Mouse (Mus musculus): ENCODE measurements at regions not wholly inside any gene's neighbourhood (a gene's known extent, or its start where the extent isn't known, plus 50 kb on each side); places are given as distances from the start of the nearest gene placed in this dataset.

DNA sequence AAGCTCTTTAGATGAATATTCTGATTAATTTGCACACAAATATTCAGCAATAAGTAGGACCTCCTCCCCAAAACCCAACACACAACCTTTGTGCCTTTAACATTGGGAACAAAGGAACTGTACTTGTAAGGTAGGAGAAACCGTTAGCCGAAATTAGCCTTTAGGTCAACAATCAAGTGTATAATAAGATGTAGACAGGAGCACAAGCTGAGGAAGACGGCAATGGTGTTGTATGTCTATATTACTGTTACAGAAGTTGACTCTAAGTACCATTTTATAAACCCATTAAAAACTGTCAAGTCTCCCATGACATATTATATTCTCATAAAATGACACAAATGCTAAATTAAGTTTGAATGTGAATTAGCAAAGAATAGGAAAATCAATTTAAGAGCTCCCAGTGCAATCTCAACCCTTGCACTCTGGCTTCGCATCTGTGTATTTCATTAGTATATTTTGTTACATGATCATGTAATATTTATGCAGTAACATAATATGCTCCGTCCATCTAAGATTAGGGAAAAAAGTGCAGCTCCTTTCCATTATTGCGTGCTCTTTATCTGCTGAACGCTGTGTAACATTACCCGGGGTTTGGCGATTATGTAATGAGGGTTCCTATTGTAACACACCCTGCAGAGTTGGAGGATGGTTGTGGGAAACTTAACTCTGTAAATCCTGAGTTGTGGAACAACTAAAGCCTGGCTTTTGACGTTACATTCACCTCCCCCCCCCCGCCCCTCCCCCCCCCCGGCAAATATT lies 510.3 kb upstream of the Cited2 start:
- DNase-seq: no peak

DNA sequence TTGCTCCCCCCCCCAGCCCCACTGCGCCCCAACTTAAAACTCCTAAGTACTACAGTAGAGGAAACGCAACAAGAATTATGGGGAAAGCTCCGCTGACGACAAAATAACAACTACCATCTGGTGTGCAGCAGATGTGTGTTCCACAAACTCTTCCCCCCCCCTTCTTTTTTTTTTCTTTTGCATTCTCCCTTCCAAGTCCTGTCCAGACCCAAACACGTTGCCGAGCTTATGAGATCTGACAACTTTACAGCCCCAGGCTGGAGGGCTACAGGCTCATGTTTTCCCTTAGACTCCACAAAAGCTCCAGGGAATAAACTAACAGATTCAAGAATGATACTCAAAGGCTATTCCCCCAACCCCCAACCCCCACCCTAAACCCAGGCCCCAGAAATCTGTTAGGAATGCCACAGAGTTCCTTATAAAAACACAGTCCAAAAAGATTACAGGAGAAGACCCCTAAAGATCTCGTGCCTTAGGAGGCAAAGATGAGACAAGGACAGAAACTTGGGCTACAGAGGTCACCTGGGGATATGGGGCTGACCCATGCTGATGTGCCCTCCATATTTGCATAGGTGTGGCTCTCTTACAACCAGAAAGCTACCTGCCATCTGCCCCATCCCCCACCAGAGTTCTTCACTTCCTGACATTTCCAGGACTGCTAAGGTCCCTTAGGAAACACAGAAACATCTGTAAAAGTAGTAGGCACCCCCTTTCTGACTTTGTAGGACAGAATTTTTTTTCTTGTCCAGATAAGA lies 509.5 kb upstream of the Cited2 start:
- no peak for DNase-seq

GRCm38 (mm10) chr10:17214065-17214440 lies 509.0 kb upstream of the Cited2 start:
- DNase-seq: no peak

- DNase-seq: no peak
Observed at GRCm38 (mm10) chr10:17215029-17215428, 508.0 kb upstream of the Cited2 start.

DNA sequence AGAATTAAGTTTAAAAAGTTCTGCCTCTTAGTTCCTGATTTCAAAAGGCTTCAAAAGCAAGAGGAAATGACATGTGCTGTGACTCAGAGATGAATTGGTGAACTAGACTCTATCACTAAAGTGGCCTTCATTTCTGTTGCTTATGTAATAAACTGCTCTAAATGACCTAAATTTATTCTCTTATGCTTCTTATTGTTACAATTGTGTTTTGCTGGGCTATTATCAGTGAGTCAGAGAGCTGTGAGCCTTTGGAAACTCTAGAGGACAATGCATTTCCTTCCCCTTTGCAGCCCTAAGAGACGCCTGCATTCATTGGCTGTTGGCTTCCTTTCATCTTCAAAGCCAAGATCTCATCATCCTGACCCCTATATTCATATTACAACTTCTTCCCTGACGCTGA lies 501.5 kb upstream of the Cited2 start:
- DNase-seq: no peak

DNA sequence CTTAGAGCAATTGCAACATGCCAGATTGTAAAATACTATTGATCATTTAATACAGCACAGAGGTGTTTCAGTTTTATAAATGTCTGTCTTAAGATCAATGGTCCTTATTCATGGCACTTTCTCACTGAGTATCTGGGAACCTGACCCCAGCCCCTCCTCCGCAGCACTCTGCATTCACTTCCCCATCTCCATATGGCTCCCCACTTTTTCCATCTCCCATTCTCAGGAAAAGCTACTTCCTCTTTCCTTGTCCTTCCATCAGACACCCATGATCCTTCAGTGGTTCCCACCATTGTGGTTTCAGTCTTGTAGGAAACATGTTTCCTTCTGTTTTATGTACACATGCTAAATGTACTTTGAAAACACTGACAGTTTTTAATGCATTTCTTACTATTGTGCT lies 497.3 kb upstream of the Cited2 start:
- no peak for DNase-seq

DNA sequence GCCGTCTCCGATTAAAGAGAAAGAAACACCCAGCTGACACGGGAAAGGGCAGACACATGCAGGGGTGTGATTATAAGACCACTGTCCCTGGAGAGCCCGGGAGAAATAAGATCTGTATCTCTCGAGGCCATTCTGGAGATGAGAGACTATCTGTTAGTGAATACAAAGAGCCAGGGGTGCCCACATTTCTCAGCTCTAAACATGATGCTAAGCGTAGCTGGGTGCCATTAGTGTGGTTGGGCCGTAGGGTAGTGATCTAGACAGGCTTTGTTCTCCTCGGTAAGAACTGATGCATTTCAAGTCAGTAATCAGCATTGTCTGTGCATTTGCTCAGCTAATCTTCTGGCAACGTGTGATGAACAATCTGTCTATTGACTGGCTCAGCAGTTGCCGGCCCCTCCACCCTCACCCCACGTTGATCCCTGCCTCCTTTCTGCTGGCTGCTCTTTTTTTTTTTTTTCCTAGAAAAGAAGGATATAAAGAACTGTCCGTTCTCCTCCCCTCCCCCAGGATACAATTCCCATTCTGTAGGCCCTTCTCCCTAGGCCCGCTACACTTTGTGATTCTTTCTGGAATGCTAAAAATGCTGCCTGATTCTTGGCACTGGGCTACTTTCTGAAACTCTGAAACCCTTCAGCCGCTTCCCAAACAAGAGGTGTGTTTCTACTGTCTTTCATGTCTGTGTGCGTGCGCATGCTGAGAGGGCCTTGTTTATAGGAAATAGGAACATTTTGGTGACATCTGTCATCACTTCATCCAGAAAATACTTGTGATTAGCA lies 492.8 kb upstream of the Cited2 start:
- peak; percentile 21 for DNase-seq

GRCm38 (mm10) chr10:17235955-17236650 lies 486.9 kb upstream of the Cited2 start:
- DNase-seq: no peak

DNA sequence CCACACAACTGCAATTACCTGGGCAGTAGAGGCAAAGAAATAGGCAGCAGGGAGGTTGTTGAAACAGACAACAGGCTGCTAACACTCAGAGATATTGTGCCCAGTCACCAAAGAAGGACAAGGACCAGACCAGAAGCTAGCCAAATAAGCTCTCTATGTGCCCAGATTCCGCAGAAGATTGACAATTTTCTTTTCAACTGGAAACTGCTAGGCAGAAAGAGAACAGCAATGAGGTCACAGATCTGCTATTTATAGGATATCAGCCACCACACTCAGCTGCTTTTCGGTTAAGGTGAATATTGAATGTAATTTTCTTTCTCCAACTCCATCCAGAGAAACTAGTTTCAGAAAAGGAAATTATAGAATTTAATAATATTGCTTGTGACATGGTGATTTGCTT lies 486.3 kb upstream of the Cited2 start:
- DNase-seq: no peak

- no peak for DNase-seq
Observed at GRCm38 (mm10) chr10:17237463-17237862, 485.6 kb upstream of the Cited2 start.

- DNase-seq: no peak
Observed at GRCm38 (mm10) chr10:17237918-17238850, 484.8 kb upstream of the Cited2 start.

DNA sequence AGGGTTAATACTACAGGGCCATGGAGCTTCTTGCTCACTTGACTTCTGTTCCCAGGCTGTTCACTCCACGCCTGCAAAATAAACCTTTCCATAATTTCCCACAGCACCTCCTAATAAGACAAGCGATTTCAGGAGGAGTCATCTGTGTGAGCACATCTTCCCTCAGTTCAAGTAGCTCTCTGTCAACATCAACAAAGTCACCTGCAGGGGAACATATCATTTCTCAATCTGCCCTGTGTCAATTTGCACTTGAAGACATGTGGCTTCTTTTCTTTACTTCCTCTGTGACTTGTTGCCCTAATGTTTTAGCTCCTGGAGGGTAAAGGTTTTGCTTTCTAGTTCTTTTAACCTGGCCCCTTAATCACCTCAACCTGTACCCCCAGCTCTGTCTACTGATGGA lies 474.7 kb upstream of the Cited2 start:
- no peak for DNase-seq

DNA sequence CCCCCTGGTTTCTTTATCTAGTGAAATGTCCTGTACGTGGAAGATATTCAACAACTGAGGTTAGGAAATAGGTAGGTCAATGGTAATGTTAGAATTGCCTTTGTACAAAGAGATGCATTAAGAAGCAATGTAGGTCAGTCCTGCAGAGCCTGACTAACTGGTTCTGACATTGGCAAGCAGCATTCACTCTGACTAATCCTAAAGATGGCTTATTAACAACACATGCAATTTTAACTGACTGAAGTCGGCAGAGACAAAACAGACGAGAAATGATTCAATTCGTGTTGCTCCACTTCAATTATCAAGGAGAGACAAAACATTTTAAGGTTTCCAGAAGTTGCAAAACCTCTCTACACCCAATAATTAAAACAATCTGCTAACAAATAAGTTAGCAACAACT lies 470.0 kb upstream of the Cited2 start:
- no peak for DNase-seq

- no peak for DNase-seq
Observed at GRCm38 (mm10) chr10:17260154-17260553, 462.9 kb upstream of the Cited2 start.

- DNase-seq: no peak
Observed at GRCm38 (mm10) chr10:17260615-17261014, 462.4 kb upstream of the Cited2 start.

- DNase-seq: no peak
Observed at GRCm38 (mm10) chr10:17261192-17261824, 461.7 kb upstream of the Cited2 start.

DNA sequence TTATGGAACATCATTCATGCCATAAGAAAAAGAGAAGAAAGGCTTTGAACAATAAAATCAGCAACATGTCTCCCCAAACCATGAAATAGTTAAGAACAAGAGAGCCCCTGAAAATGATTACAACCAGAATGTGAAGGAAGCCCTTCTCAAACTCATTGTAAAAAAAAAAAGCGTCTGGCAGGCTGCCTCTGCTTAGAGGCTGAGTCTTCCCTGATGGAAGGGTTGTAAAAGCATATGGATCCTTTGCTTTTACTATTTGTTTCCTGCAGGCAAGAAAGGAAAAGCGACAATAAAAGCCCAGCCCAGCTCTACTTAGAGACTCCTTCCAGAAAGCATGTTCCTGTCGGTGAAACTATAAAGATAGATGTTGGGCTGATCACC lies 461.2 kb upstream of the Cited2 start:
- no peak for DNase-seq

GRCm38 (mm10) chr10:17272646-17273045 lies 450.4 kb upstream of the Cited2 start:
- DNase-seq: no peak

DNA sequence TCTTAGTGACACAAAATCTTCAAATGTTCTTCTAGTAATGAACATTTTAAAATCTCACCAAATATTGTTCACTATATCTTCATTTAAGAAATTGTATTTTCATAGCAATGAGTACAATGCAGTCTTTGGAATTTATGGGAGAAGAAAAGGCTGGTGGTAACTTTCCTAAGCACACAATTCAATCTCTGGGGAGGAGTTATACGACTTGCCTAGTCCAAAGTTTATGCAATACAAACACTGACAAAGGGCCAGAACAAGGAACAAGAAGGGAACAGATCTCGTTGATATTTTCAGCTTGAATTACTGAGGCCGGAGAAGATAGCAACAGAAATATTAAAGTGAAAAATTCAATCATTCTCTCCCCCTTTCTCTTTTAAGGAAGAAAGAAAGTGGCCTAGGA lies 449.2 kb upstream of the Cited2 start:
- no peak for DNase-seq

GRCm38 (mm10) chr10:17275214-17275613 lies 447.8 kb upstream of the Cited2 start:
- no peak for DNase-seq

DNA sequence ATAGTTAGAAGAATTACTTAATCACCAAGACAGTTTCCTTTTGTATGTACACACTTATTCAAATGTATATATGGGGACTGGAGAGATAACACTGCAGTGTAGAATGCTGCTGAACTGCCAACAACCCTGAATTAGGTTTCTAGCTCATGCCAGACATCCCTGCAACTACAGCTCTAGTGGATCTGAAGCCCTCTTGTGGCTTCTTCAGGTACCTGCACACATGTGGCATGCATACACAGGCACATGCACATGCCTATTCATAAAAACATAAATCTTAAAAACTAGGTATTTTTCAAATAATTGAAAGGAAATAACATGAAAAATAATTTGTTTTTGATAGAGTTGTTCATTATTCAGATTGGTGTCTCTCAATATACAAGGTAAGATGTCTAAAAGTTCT lies 445.1 kb upstream of the Cited2 start:
- no peak for DNase-seq

All from heart, postnatal 4 days (tissue).